Mouse (Mus musculus): Measurements from ENCODE around the gene Ampd3. TPM values are rescaled to one million over a fixed set of nuclear protein-coding genes. Genes with fewer than 3 reads are reported as not detected.

Ampd3 gene
- polyA plus RNA-seq, 1 experiment from 2014 or later = 10.2 TPM

DNA sequence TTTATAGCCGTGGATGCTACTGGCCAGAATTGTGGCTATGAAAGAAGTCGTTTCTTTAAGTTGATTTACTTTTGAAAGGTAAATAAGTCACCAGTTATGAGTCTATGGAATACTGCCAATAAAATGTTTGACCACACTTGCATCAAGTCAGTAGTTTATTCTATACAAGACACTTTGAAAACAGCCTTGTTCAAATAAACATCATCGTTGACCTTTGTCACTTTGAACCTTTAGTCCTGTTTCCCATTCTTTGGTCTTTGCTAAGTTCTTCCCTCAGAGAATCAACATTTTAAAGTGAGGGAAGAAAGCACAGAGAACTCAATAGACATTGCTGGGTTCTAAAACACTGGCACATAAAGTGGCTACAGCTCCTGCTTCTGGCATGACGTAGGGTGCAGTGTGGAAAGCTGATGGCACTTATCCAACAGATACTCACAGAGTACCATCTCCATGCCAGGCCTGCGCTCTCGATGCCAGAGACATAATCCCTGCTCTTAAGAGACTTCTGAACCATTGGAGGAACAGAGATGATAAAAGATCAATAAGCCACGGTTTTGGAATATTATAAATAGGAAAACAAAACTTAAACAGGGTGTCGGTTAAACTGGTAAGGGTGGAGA lies 87.0 kb downstream of the Ampd3 start:
- Histone ChIP-seq H3K9me3 (replicated peaks; ENCODE audit: control insufficient read depth, low read length) (no peaks in the 10 kb centered on the region), H3K27me3 (ENCODE audit: control insufficient read depth, insufficient read depth, low read length) (no peaks in the 10 kb centered on the region), H3K4me1 (ENCODE audit: control insufficient read depth, insufficient read depth, low read length) (no peaks in the 10 kb centered on the region), H3K9ac (ENCODE audit: low read length) (no peak overlapping the region), H3K4me3 (ENCODE audit: low read length) (no peak overlapping the region), H3K4me2 (ENCODE audit: low read depth, low read length) (no peak overlapping the region), H3K36me3 (ENCODE audit: control insufficient read depth, insufficient read depth) (no peaks in the 10 kb centered on the region), H3K27ac (ENCODE audit: low read length) (no peak overlapping the region)
- ATAC-seq (replicated peaks; ENCODE audit: extremely low read depth, insufficient read depth, low FRiP score) = no peak
- WGBS = 65% methylated on average over 8 of the region's 8 CpGs

DNA sequence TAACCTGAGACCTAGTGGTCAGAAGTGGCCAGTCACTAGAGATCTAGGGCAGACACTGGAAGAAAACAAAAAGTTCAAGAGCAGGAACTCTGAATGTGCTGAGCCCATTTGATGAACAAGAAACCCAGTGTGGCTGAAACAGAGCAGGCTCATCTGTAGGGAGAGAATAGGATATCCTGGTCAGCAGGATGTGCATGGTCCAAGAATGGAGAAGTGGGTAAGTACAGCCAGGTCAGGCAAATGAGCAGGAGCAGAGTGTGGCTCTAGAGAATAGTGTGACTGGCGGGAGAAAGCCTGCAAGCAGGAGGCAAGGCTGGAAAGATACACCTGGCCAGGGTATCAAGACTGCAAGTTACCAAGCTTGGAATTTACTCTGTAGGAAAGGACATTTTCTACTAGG lies 87.6 kb downstream of the Ampd3 start:
- Histone ChIP-seq H3K27me3 (ENCODE audit: control insufficient read depth, insufficient read depth, low read length) (no peaks in the 10 kb centered on the region), H3K4me1 (ENCODE audit: control insufficient read depth, insufficient read depth, low read length) (no peaks in the 10 kb centered on the region), H3K4me3 (ENCODE audit: low read length) (no peak overlapping the region), H3K9me3 (replicated peaks; ENCODE audit: control insufficient read depth, low read length) (no peaks in the 10 kb centered on the region), H3K36me3 (ENCODE audit: control insufficient read depth, insufficient read depth) (no peaks in the 10 kb centered on the region), H3K9ac (ENCODE audit: low read length) (no peak overlapping the region), H3K27ac (ENCODE audit: low read length) (no peak overlapping the region), H3K4me2 (ENCODE audit: low read depth, low read length) (no peak overlapping the region)
- no peak for ATAC-seq (replicated peaks; ENCODE audit: extremely low read depth, insufficient read depth, low FRiP score)
- WGBS = 64% methylated on average over 1 of the region's 1 CpGs

DNA sequence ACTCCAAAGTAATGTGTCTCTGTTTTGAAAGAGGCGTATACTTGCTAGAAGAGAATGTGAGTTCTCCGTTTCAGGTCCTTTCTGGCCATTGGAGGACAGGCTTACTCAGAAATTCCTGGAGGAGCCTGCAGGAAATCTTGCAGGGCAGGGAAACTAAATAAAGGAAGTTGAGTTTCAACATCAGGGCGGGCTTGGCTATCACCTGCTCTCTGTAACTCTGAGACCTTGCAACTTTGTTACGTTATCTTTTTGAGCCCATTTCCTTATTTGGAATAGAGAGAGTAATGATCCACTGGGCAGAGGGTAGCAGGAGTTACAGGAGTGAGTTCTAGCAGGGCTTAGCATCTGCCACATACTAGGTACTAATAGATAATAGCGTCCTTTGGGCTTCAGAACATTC lies 92.1 kb downstream of the Ampd3 start:
- Histone ChIP-seq H3K36me3 (ENCODE audit: control insufficient read depth, insufficient read depth) (no peaks in the 10 kb centered on the region), H3K4me2 (ENCODE audit: low read depth, low read length) (no peak overlapping the region), H3K9ac (ENCODE audit: low read length) (no peak overlapping the region), H3K27me3 (ENCODE audit: control insufficient read depth, insufficient read depth, low read length) (no peaks in the 10 kb centered on the region), H3K27ac (ENCODE audit: low read length) (no peak overlapping the region), H3K4me3 (ENCODE audit: low read length) (no peak overlapping the region), H3K4me1 (ENCODE audit: control insufficient read depth, insufficient read depth, low read length) (peaks cover 5% of the 10 kb centered on the region), H3K9me3 (replicated peaks; ENCODE audit: control insufficient read depth, low read length) (no peaks in the 10 kb centered on the region)
- 30% methylated on average over 5 of the region's 5 CpGs for WGBS
- ATAC-seq (replicated peaks; ENCODE audit: extremely low read depth, insufficient read depth, low FRiP score) = no peak

Small RNA genes lying within 50 kb of the gene (microRNA-seq; reads per million reads assigned to microRNA genes)
- gene Gm47282 = not detected

Other genes with a start within 250 kb of the Ampd3 start
- gene Sbf2, start 153.3 kb upstream of the Ampd3 start, polyA plus RNA-seq (2015; fragmentation: Nextera tagmentation; extraction: Ambion mirVana) = 30.8 and 35.0 TPM in 2 replicates
- gene Adm, start 140.5 kb upstream of the Ampd3 start, polyA plus RNA-seq (2015; fragmentation: Nextera tagmentation; extraction: Ambion mirVana) = 22.6 and 25.8 TPM in 2 replicates
- 30.7 and 32.8 TPM in 2 replicates for gene Rnf141, start 76.3 kb downstream of the Ampd3 start, polyA plus RNA-seq (2015; fragmentation: Nextera tagmentation; extraction: Ambion mirVana)
- 13.1 and 14.0 TPM in 2 replicates for gene Lyve1, start 95.0 kb downstream of the Ampd3 start, polyA plus RNA-seq (2015; fragmentation: Nextera tagmentation; extraction: Ambion mirVana)
- gene Mrvi1, start 214.3 kb downstream of the Ampd3 start, polyA plus RNA-seq (2015; fragmentation: Nextera tagmentation; extraction: Ambion mirVana) = 3.2 and 5.5 TPM in 2 replicates